Mouse (Mus musculus): ENCODE measurements around the gene Wnt5b.

Gene Wnt5b

DNA sequence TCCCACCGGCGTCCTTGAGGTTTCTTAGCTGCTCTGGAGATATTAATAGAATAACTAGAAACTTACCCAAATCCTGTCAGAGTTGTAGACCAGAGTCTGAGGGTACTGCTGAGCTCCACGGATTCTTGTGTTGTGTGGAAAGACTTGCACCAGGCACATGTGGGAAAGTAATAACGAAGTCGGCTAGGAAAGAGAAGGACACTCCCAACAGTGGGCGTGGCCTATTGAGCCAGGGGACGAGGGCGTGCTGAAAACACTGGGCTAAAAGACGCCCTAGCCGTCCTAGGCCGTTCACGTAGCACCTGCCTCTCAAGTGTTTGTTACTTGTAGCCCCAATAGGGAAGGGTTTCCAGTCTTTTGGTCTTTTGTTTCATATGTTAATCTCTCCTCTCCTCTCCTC, 126.8 kb downstream of the Wnt5b start, which contains the start of gene Adipor2:
Gene Adipor2 (minus strand): TSS at position 351 of the 400 bp plus-strand sequence.
- DNase-seq (ENCODE audit: low spot score), result peak; percentile 57

DNA sequence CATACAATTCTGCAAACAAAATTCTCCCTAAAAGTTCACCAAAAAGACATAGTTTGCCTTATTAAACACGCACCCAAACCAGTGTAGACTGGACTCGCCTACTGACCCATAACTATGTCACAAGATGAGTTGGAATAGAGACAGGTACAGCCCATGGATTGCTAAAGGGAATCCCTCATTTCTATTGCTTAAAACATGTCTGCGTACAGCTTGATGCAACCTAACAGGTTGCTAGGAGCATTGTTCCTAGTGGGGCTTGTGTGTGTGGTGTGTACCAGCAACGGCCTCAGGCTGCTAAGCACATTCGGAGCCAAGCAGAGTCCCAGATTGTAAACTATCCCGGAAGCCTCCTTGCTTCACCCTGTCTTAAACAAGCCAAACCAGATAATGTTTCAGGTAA, 127.5 kb downstream of the Wnt5b start:
- no peak for DNase-seq (ENCODE audit: low spot score)

DNA sequence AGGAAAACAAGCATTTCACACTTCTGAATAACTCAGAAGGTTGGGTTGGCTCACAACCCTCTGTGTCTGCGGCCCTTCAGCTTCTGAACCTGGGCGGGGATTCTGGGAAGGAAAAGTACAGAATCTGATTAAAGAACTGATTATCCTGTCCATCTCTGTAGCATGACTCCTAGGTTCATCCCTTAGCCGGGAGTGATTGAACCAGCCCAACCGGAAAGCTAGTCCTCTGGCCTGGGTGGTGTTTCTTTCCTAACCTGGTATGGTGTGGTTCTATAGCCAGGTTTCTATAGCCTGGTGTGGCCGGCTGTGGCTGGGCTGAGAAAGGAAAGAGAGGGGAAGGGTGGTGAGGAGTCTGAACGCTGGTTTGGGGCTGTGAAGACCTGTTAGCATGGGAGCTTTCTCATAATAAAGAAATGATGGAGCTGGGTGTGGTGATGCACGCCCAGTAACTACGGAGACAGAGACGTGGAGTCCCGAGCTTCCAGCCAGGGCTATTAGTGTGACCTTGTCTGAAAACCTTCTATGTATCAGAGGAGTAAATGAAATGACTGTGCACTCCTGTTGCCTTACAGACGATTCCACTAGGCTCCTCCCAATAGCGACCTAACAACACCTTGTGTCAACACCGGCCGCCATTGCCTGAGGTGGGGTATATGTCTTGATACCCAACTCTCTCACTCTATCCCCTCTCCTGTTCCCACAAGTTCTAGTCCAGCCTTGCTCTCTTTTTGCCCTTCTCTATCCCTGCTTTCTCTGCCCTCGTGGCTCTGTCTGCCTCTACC, 129.7 kb downstream of the Wnt5b start:
- no peak for DNase-seq (ENCODE audit: low spot score)

DNA sequence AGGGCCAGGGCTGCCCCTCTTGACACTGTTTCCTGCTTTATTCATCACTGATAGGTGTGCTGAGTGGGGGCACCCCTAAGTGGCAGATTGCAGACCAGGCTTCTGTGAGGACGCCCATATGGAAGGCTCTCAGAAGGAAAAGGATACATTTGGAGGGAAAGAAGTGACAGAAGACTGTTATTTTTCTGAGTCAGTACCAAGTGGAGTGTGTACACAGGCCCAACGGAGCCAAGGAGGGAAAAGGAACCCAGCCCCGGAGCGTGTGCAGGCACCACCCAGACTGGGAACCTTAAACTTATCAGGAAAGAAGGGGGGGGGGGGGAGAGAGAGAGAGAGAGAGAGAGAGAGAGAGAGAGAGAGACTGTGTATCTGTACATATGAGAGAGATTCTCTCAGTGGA, 131.6 kb downstream of the Wnt5b start:
- no peak for DNase-seq (ENCODE audit: low spot score)

DNA sequence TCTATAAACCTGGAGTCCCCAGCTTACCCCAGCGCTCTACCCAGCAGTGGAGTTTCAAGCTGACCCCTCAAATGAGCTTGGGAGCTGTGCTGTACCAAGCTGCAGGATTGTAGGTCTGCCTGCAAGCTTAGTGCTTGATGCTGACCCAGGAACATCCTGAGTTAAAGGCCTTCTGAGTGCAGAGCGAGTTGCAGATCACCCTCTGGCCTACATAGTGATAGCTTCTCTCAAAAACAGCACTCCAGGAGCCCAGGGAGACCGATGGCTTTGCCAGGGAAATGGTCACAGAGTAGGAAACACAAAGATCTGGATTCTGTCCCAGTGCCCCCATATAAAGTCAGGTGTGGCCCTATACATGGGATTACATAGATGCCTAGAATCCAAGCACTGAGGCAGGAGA, 132.6 kb downstream of the Wnt5b start:
- no peak for DNase-seq (ENCODE audit: low spot score)

DNA sequence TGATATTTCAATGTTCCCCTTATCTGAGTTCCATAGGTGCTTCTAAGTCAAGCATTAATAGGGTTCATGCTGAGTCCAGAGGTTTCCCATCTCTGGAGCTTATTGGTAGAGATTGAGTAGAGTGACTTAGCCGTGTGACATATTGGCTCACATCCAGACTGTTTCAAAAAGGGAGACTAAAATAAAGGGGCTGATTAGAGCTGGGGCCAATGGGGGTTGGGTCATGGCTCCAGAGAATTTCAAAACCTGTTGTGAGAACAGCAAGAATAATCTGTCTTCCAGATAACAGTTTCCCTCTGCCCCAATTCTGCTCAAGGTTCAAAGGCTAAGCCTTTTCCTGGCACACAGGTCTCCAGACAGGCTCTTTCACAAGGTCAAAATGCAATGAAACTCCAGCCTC, 134.4 kb downstream of the Wnt5b start:
- no peak for DNase-seq (ENCODE audit: low spot score)

DNA sequence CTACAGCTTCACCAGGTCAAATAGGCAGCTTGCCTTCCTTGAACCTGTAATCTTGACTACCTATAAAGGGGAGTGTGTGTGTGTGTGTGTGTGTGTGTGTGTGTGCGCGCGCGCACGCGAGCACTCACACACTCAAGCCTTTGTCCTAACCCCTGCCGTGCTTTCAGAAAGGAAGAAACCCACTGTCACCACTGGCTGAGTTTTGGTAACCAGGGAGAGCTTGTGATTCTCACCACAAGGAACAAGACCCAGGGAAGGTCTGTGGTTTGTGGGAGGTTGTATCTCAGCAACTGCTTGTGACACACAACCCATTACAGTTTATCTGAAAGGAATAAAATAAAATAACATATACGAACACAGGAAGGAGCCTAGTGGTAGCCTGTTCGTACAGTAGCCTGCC, 135.6 kb downstream of the Wnt5b start:
- DNase-seq (ENCODE audit: low spot score), result no peak

DNA sequence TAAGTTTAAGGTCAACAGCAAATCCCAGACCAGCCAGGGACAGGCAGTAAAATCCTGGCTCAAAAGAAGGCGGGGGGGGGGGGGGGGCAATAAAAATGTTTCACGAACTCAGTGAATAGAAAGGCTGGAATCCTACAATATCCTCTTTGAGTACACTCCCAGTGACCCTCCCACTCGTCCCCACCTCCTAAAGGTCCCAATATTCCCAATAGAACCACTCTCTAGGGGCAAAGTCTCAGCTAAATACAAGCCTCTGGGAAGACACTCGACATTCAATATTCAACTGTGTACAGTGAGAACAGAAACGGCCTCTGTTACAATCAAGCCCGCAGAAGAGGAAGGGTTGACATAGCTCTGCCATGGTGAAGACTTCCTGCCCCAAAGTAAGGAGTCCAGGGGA, 136.3 kb downstream of the Wnt5b start:
- DNase-seq (ENCODE audit: low spot score), result no peak

DNA sequence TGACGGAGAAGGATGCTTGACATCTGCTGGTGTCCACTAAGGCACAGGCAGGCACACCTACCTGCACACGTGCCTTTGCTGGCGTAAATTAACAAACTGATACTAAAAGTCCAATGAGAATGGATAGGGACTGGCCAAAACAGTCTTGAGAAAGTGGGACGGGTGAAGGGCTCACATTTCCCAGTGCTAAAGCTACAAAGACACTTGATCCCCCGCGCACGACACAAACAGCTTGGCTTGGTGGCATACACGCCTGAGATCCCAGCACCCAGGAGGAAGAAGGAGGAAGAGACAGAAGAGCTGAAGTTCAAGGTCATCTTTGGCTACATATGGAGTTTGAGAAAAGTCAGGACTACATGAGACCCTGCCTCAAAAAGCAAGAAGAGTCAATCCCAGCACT, 137.6 kb downstream of the Wnt5b start:
- DNase-seq (ENCODE audit: low spot score), result no peak

DNA sequence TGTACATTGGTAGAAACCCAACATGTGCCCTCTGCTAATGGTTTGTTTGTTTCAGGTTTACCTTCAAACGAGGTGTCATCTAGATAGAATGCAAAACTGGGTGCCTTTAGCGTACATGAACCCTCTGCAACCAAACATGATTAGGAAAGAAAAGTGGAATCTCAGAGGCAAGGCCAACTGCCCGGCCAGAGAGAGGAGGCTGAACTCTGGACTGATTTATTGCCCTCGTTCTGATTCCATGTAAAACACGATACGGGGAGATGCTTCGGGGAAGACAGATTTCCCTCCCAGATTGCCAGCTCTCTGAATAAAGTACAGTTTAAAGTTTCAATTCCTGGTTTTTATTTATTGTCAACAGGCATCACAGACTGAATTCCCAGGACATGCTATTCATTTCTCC, 138.8 kb downstream of the Wnt5b start:
- DNase-seq (ENCODE audit: low spot score), result no peak

DNA sequence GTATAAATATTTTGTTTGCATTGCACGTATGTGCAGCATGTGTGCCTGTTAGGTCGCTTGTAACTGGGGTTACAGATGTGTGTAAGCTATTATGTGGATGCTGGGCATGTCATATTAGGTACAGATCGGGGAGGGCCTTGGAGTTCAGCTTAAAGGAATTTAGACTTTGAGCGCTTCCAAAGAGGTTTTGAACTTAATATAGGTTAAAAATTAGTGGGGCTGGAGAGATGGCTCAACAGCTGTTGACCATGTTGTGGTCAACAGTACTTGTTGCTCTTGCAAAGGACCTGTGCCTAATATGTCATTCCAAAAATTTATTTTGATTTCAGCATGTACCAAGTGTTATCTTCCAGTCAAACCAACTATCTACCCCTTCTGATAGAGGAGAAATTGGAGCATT, 139.3 kb downstream of the Wnt5b start:
- no peak for DNase-seq (ENCODE audit: low spot score)

DNA sequence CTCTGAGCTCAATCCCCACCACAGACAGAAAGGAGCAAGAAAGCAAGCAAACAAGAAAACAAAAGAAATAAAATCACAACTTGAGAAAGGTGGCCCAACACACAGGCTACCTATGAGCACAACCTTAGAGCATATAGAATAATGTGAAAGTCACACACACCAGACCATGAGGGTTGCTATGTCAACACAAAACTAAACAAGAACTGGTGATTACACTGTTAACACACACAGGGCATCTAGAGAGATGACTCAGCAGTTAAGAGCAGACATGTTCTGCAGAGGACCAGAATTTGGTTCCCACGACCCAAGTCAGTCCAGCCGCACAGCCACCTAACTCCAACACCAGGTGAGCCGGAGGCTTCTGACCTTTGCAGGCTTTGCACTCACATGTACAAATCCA, 141.2 kb downstream of the Wnt5b start:
- DNase-seq (ENCODE audit: low spot score), result no peak

DNA sequence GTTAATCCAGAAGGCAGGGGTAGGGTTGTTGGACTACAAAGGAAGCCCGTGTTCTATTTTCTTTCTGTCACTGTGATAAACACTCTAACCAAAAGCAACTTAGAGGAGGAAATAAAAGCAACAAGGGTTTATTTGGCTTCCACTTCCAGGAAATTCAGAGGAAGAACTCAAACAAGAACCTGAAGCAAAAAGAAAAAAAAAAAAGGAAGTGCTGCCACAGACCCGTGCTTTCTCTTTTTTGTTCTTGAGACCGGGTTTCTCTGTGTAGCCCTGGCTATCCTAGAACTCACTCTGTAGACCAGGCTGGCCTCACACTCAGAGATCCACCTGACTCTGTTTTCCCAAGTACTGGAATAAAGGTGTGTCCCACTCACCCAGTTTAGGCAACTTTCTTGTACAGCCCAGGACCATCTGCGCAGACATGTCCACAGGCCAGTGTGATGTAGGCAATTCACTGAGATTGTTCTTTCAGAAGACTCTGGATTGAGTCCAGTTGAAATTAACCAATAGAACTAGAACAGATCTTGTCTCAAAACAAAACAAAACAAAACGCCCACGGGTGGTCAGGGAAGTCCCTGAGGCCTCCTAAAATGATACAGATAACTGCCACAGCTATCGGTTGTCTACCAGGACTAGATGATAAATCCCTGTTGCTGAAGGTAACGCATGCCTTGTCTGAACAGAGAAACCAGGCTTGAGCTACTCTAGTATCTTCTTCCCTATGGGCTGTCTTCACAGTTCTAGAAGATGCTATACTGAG, 142.4 kb downstream of the Wnt5b start:
- DNase-seq (ENCODE audit: low spot score), result no peak

DNA sequence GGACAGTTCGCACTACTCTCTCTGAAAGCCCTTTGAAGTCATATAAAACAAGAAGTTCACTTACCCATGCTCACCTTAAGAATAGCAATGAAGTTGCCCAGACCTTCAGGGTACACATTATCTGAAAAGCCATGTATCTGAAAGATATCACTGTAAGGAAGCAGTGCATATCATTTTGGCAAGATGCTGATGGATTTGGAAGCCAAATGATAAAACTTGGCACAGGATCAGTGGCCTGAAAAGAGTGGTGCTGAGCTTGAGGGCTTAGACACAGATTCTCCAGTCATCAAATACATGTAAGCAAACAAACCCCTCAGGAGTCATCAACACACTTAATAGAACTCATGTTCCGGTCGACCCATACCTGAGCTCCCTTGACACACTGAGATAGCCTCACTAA, 143.5 kb downstream of the Wnt5b start:
- DNase-seq (ENCODE audit: low spot score), result no peak

DNA sequence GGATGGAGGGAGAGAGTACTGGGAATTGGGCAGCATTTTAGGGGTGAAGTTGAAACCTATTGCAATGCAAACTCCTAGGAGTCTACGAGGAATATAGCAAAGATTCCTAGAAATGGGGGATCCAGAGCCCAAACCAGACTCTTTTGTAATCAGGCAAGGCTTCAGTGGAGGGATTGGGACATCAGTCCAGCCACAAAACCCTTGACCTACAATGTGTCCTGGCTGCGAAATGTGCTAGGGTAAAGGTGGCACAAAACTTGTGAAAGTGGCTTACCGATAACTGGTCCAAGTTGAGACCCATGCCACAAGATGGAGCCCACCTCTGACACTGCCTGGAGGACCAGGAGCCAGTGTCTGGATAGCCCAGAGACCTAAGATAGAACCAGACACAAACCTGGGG, 144.8 kb downstream of the Wnt5b start:
- DNase-seq (ENCODE audit: low spot score), result no peak

DNA sequence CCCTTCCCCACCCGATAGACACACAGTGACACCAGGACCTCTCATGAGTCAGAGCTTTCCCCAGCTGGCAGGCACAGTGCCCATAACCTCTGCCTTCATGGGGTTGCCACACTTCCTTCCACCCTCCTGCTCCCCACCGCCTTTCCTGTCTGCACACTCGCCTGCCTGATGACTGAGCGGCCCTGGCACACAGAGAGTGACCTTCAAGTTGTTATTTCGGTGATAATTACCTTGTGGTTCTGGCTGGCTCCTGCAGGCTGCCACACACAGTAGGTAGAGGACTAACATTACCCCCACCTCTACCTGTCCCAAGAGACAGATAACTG, 147.9 kb downstream of the Wnt5b start:
- DNase-seq (ENCODE audit: low spot score), result peak; percentile 60

DNA sequence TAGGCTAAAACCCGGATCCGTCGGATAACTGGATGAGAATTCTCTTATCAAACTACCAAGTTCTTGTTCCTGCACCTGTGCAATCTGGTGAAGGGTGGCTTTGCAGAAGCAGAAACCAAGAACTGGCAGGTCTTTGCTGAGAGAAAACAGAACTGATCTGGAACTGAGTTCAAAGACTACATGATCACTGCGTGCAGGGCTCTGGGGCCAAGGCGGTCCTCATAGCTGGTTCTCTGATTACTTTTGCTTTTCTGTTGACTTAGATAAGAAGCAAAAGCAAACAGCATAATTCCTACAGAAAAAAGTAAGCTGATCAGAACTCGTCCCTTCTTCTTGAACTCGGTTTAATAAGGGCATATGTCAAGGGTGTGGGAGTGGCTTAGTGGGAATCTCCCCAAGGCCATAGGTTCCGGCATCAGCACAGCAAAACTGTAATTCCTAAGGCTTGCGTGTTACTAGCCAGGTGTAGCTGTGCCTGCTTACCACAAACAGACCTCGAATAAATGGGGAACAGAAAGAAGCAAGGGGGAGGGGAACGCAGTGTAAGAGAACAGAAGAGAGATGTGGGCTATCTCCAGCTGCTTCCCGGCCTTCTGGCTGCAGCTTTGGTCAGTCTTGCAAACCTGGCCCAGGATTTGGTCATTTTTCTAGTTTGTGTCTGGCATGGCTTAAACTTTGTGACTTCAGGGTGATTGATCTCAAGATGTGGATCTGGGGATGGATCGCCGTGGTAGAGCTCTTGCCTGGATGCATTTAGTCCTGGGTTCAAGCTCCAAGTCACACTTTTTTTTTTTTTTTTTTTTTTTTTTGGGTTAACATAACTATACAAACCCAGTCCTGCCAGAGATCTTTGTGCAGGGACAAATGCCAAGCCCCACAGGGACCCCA, 148.5 kb downstream of the Wnt5b start:
- no peak for DNase-seq (ENCODE audit: low spot score)

DNA sequence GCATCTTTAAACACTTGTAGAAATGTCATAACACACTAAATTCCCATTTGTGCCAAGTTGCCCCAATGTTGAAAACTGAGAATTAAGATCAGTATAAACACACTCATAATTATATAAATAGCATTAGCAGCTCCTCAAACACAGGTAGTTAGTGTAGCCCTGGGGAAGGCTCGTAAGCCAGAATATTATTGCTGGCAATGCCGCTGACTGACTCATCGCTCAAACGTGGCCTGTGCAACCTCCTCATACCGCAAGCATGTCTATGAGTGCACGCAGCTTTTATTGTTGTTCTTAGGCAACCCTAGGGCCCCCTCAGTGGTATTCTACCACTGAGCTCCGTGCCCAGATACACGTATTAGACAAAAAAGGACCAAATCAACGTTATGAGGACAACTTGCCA, 151.3 kb downstream of the Wnt5b start:
- no peak for DNase-seq (ENCODE audit: low spot score)

DNA sequence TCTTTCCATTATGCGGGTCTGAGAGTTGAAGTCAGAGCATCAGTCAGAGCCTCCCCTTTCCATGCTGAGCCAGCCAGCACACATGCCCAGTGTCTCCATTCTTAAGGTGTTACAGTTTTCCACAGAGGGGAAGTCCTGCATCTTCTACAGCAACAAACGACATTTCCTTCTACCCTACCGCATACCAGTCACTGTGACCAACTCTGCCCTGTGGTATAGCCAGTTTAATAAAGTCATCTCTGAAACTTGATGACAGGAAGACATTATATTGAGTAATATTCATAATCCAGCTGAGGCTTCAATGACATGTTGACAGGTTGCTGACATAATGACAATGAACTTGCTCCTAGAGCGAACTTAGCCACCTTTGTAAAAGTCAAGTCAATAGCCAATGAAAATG, 153.4 kb downstream of the Wnt5b start:
- no peak for DNase-seq (ENCODE audit: low spot score)

DNA sequence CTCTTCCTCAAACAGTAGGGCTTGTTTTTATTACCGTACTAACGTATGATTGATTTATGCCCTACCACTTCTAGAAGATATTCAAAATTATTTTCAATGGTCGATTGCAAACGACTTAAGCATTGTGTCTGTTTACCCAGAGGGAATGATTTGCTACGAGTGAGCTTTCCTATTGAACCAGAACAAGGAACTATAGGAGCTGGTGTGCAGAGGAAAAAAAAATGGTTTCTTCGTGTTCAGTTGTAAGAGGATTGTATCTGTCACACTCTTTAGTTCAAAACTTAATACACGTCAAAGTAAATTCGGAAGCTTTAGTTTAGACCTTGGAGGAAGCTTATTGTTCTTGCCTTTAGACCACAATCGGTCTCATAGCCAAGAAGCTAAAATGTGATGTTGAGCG, 155.1 kb downstream of the Wnt5b start:
- no peak for DNase-seq (ENCODE audit: low spot score)

DNA sequence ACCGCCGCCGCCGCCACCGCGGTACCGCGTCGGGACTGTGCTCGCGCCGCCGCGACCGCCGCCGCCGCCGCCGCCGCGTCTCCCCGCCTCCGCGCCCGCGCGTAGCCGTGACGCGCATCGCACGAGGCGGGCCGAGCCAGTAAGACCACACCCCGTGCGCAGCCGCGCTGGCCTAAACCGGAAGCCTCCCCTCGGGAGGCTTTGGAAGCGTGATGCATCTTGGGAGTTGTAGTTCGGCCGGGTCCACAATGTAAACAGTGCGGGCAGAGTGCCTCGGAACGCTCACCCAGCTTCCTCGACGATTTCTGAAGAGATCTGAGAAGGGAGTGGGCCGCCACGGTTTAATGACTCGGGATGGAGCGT, 155.5 kb downstream of the Wnt5b start:
- peak; percentile 96 for DNase-seq (ENCODE audit: low spot score)

DNA sequence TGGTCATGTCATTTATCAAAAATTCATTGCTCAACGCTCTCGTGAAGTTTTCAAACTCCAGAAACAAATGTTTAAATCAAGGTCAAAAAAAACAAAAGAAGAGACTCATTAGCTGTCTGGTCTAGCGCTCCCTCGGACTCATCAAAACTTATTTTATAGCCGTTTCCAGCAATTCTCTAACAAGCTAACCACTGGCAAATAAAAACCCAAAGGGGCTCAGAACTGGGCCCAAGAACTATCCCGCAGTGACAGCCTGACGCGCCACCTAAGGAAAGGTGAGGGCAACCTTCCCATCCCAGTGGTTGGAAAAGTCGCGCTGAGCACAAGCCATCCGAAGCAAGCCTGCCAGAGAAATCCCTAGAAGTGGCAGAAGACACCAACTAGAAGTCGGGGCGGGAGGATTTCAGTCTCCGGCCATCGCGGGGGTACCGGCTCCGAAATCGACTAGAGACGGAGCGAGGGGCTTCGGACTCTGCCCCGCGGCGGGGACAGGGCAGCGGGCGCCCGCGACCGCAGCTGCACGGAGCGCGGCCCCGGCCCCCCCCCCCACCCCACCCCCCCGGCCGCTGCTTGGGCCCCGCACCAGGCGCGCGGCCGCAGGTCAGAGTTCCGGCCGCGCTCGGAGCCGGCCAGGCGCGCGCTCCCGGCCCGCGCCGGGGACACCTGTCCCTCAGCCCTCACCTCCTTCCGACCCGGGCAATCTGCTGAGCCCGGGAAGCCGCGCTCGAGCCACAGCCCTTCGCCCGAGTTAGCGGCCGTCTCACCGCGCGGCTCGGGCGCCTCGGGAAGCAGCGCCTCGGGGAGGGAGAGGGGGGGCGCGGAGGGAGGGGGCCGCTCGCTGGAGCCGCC, 156.1 kb downstream of the Wnt5b start:
- peak; percentile 78 for DNase-seq (ENCODE audit: low spot score)

All from testis, postnatal 14 days (tissue).